Mouse (Mus musculus) layer of hippocampus, adult 18-20 months (tissue): Measurements from ENCODE around the gene Celsr1. TPM values are rescaled to one million over a fixed set of nuclear protein-coding genes. Genes with fewer than 3 reads are reported as not detected.

Experiments used
- DNase-seq, 2 experiments: peaks; one replicate each; pipeline ENCODE4 v3.0.0; 2022; ENCODE audit warnings: low spot score in 2 of 2
- total RNA-seq, 2 experiments: library from RNA; stranded (reverse); gene quantifications; 2 replicates each; pipeline ENCODE4 v1.2.3; 2021

Celsr1 gene
- total RNA-seq, 2 experiments from 2014 or later = 5.6 to 6.3 TPM

- DNase-seq = no peak
Measured at GRCm38 (mm10) chr15:85963279-85963840, 70.2 kb downstream of the Celsr1 start.

- no peak for DNase-seq
Measured at GRCm38 (mm10) chr15:85962691-85963090, 70.9 kb downstream of the Celsr1 start.

DNA sequence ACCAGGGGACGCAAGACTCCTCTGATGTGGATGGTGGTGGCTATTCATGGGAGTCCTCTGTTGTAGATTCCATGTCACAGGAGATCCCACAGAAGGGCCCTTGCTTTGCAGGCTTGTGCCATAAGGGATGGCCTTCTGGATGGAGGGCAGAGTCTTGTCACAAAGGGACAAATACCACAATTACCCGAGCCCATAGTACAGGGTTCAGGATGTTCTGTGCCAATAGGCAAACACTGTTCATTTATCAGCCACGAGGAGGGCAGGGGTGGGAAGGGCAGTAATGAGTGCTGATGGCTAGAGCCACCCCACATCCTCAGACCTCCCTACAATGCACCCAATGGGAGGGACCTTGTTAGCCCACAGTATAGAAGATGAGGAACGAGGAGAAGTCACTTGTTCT is 71.9 kb downstream of the Celsr1 start:
- DNase-seq = no peak

- DNase-seq = no peak
Measured at GRCm38 (mm10) chr15:85961131-85961530, 72.4 kb downstream of the Celsr1 start.

DNA sequence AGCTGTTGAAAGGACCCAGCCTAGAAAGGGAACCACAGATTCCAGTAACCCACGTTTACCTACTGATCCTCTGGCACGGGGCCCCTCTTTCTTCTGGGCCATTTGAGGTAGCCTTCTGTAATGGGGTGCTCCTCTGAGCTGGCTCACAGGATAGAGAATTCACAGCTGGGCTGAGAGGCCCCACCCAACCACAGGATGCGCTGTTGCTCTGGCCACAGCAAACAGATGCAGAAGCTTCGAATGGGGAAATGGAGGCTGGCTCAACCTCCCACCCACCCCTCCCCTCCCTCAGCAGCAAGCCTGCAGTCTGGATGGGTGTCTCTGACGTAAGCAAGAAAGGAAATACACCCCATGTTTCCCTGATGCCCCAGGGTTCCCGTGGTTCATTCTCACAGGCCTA is 77.4 kb downstream of the Celsr1 start:
- DNase-seq = no peak

DNA sequence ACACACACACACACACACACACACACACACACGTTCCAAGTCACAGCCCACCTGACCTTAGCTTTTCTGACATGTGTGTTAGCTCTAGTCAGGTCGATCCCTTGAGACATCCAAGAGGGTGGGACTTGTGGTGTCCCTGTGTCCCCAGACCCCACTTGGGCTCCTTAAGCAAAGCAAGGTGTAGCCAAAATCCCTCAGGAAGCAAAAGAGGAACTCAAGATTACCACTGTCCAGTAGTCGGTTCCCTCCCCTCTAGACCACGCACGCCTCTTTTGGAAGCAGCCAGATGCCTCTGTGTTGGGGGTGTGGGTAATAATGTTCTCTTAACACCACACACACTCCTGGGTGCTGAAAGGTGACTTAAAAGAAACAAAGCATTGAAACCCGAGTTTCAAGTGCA is 80.1 kb downstream of the Celsr1 start:
- no peak for DNase-seq

DNA sequence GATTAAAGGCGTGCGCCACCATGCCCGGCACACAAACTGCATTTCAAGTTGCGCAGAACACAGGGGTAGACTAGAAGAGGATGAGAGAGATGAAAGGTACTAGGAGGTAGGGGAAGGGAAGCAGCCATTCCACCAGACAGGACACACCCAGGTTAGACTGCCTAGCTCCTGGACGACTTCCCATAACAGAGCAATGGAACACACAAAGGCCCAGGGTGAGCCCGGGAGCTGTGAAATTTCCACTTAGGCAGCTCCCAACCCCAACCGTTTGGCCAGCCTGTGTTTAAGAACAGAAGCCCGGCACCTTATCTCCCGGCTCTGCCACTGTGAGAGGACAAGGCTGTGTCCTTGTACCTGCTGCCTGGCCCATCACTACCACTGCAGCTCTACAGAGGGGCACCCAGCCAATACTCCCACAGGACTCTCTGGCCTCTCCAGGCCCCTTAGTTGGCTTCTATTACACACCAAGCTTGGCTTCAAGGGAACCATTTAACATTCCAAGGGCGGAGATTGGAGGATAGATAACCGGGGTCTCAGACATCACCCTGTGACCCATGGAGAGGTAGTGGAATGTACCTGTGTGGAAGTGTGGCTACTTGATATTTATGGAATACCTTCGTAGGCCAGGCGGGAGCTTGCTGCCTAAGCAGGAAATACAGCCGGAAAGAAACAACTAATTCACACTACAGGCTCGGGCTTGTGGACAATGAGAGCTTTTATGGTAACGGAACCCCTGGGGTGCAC is 84.0 kb downstream of the Celsr1 start:
- no peak for DNase-seq

GRCm38 (mm10) chr15:85947967-85948366 is 85.6 kb downstream of the Celsr1 start:
- no peak for DNase-seq

DNA sequence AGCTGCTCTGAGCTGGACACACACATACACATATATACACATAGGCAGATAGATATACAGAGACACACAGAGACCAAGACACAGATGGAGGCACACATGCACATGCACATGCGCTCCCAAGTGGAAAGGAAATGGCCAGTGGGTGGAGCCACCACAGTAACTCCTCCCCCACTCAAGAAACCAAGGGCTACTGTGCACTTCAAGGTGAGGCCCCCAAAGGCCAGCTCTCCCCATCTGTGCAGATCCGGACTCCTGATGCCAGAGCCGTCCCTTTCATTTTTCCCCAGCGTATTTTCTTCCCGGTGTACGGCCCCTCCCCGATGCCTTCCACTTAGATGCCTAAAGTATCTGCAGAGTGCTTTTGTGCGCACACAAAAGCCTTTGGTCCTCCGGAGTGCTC is 86.0 kb downstream of the Celsr1 start:
- DNase-seq = no peak

GRCm38 (mm10) chr15:85935627-85936049 is 97.9 kb downstream of the Celsr1 start:
- no peak for DNase-seq

- DNase-seq = no peak
Measured at GRCm38 (mm10) chr15:85928161-85928560, 105.4 kb downstream of the Celsr1 start.

DNA sequence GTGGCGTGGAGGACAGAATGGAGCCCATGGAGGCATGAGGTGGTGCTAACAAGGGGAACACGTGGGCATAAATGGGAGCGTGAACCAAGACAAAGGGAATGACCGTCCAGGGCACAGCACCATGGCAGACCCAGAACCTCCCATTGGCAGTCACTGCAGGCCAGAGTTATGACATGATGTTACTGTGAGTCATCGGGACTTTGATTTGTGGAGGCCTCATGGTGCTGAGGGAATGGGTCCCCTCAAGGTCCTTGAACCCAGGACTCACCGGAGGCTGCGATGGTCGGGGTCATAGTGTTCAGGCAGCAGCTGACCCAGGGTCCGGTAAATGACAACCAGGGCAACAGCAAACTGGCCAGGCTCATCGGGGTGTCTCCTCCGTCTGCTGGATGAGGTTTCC is 111.7 kb downstream of the Celsr1 start:
- no peak for DNase-seq

DNA sequence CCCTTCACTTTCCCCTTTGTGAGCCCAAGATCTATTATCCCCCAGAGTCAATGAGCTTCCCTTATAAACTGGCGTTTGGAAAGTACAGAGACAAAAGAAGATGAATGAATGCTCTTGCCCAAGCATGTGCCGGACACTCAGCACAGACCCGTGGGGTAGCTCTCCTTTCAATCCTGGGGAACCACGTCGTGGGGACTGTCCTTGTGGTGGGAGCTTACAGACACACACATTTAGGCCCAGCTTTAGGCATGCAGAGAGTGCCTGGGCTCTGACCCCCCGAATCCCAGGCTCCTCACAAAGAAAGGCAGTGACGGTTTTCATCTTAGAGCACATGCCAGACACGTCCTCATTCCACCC is 113.7 kb downstream of the Celsr1 start:
- no peak for DNase-seq

DNA sequence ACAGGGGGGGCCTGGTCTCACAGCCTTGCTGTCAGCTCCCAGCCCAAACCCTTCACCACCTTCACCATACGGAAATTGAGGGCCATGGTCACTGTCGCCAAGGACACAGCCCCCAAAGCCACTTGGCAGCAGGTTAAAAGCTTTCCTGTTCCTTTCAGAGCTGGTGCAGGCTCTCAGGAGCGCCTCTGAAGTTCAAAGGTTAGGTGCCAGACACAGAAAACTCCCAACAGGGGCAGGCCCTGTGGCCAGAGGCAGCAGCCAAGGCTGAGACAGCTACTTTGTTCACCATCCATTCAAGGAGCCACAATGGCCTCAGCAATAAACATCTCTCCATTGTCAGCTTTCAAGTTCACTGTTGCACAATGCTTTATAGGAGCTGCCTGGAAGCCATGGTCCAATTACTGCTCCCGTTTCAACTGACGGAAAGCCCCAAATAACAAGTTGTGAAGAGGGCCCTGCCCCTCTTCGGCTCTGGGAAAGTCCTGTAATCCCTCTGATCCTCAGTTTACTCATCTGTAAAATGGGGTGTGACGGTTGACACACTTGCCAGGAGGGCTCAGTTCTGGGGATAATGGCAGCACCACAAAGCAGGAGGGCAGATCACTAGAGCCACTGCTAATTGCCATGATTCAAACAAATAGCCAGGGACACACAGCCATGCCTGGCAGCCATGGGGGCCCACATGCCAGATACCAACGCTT is 114.2 kb downstream of the Celsr1 start:
- DNase-seq = no peak

DNA sequence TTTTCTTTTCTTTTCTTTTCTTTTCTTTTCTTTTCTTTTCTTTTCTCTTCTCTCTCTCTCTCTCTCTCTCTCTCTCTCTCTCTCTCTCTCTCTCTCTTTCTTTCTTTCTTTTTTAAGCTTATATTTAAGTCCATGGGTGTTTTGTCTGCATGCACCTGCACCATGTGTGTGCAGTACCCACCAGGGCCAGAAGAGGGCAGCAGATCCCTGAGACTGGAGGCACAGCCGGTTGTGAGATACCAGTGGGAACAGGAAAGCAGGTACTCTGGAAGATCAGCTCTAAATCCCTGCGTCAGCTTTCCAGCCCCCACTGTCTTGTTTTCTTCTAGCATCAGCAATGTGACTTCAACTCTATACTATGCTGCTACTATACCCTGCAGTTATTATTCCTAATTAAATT is 120.0 kb downstream of the Celsr1 start:
- peak in 1 of 2 experiments; percentile 41 for DNase-seq

DNA sequence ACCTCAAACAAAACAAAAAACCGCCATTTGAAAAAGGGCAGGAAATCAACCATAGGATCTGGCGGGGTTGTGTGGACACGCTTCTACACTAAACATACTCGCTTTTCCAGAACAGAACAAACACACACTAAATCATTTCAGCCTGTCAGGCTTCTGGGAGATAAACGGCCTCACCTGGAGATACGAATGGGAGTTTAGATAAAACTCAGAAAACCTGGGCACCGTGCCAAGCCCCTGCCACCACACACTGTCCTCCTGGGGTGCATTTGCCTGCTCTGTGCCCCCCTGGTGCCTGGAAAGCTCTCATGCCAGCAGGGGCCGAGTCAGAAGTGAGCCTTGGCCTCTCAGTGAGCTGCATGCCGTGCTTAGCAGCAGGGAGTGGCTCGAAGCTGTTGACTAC is 123.6 kb downstream of the Celsr1 start:
- DNase-seq = no peak

DNA sequence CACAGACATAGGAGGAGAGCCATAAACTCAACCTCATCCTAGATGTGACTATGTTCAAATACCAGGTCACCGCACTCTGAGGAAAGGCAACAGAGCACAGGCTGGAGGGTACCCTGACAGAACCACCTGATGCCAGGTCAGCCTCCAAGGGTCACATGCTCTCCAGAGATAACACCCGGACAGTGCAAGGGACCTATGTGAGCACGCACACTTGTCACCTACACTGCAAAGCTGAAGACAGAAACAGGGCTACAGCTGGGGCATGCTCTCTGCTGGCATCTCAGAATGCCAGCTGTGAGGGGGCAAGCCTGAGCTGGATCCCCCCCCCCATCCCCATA is 124.1 kb downstream of the Celsr1 start:
- no peak for DNase-seq

GRCm38 (mm10) chr15:85908660-85909491 is 124.7 kb downstream of the Celsr1 start:
- no peak for DNase-seq

- DNase-seq = no peak
Measured at GRCm38 (mm10) chr15:85903826-85904225, 129.8 kb downstream of the Celsr1 start.

DNA sequence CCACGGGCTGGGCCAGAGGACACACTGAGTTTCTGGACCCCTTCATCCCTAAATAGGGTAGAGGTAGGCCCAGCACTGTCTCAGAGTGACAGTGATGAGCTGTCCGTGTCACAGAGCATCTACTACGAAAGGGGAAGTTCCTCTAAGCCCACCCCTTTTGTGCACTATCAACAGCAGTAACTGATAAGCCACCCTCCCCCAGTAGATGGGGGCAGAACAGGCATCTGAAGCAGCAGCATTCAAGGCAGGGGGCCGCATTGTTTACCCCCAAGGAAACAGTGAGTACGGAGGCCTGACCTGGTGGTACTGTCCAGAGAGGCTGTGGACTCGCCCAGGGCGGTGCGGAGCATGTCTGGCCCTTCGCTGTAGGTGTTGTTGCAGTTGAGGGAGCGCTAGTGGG is 131.1 kb downstream of the Celsr1 start:
- no peak for DNase-seq

DNA sequence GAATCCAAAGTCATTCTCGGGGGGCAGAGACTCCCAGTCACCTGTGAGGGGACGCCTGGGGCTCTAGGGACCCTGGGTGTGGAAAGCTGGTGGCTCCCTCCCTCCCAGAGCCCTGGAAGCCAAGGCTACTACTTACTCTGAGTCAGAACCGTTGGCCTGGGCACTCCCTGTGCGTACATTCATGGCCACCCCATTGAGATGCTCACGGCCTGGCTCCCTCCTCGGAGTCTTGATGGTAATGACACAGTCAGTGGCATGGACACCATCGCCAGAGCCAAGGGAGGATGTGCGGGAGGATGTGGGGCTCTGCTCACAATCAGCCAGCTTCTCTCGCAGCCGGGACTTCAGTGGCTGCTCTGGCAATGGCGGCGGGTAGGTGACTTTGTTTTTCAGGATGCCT is 132.8 kb downstream of the Celsr1 start:
- DNase-seq = no peak

GRCm38 (mm10) chr15:85900318-85900717 is 133.3 kb downstream of the Celsr1 start:
- no peak for DNase-seq
